In genomic region chr9:65152711-65153330, GRCm38 (mm10) we compare ENCODE assay signal across 13 mouse cellular contexts. TPM values are rescaled to one million over a fixed set of nuclear protein-coding genes. Genes with fewer than 3 reads are reported as not detected.
A peak's percentile ranks its signal among the peaks of the same experiment; 100 is the strongest.
DNase-seq lines count a peak whose midpoint lies in the region; ATAC-seq and TF ChIP-seq lines count a peak whose summit lies in the region.
"Had no signal": no experiment of that assay in that cellular context is flagged by ENCODE, and none has a peak within 500 bp of the region (broad histone marks: within the 10 kb centered on the region; RNA-seq: fewer than 3 reads in every experiment).

No protein-coding gene starts in this region.

- no peak for DNase-seq in neural tube, embryonic 11.5 days (ENCODE audit: low spot score)
- no peak for DNase-seq in neural tube, embryonic 10.5 days (ENCODE audit: extremely low spot score, low spot score)
- peak; percentile 56 for DNase-seq in forebrain, postnatal 0 days
- DNase-seq in limb, embryonic 14.5 days (ENCODE audit: low spot score): no peak
- DNase-seq in yolk sac, embryonic 10.5 days (ENCODE audit: low spot score): peak; percentile 32
- no peak for DNase-seq in kidney, postnatal 4 days
- DNase-seq in ovary, postnatal 36 days (ENCODE audit: low spot score): no peak
- DNase-seq: gastrocnemius, postnatal 25 days; lung, postnatal 10 days; spleen, adult 18-20 months; thymus, postnatal 36 days had no signal

- no peak overlapping the region for H3K4me3 ChIP-seq in neural tube, embryonic 11.5 days (ENCODE audit: low read depth, low read length)
- no peak overlapping the region for H3K4me3 ChIP-seq in forebrain, postnatal 0 days (ENCODE audit: low read depth, low read length)
- no peak overlapping the region for H3K4me3 ChIP-seq in limb, embryonic 14.5 days (replicated peaks; ENCODE audit: low read length)

- no peak for TF ChIP-seq CTCF in forebrain, postnatal 0 days (IDR thresholded peaks at IDR 0.05; ENCODE audit: low read depth)

- H3K9me3 ChIP-seq in neural tube, embryonic 11.5 days (ENCODE audit: control insufficient read depth, low read length): no peaks in the 10 kb centered on the region
- no peaks in the 10 kb centered on the region for H3K9me3 ChIP-seq in forebrain, postnatal 0 days (ENCODE audit: low read length)
- H3K9me3 ChIP-seq in limb, embryonic 14.5 days (ENCODE audit: control insufficient read depth, low read length): no peaks in the 10 kb centered on the region

- H3K4me1 ChIP-seq in neural tube, embryonic 11.5 days (ENCODE audit: control insufficient read depth, insufficient read depth, low read length): peaks cover 57% of the 10 kb centered on the region
- peaks cover 4% of the 10 kb centered on the region; the same call in 1 of the 2 replicates for H3K4me1 ChIP-seq in forebrain, postnatal 0 days (ENCODE audit: insufficient read depth)
- H3K4me1 ChIP-seq in limb, embryonic 14.5 days (ENCODE audit: control insufficient read depth, insufficient read depth, low read length): peaks cover 6% of the 10 kb centered on the region

- peak overlapping the region; percentile 20; the same call in 1 of the 2 replicates for H3K4me2 ChIP-seq in neural tube, embryonic 11.5 days (ENCODE audit: low read depth)
- no peak overlapping the region for H3K4me2 ChIP-seq in forebrain, postnatal 0 days (ENCODE audit: low read depth)
- no peak overlapping the region for H3K4me2 ChIP-seq in limb, embryonic 14.5 days (replicated peaks; ENCODE audit: low read depth, low read length, severe bottlenecking)

- peak overlapping the region; percentile 95 for H3K27ac ChIP-seq in neural tube, embryonic 11.5 days (ENCODE audit: low read depth, low read length)
- H3K27ac ChIP-seq in forebrain, postnatal 0 days (ENCODE audit: low read depth, low read length): peak overlapping the region; percentile 75
- H3K27ac ChIP-seq in limb, embryonic 14.5 days (replicated peaks; ENCODE audit: low read depth, low read length): 0 out of 2 replicates have a peak overlapping the region, but pooled peaks have one; percentile 13

- 30% methylated on average over 6 of the region's 6 CpGs for whole genome bisulfite sequencing in neural tube, embryonic 11.5 days
- 25% methylated on average over 6 of the region's 6 CpGs for WGBS in forebrain, postnatal 0 days
- WGBS in limb, embryonic 14.5 days: 51% methylated on average over 6 of the region's 6 CpGs

- peak; percentile 68 for ATAC-seq in neural tube, embryonic 11.5 days (ENCODE audit: insufficient read depth, low FRiP score, low TSS enrichment)
- ATAC-seq in forebrain, postnatal 0 days: peak; percentile 90
- no peak for ATAC-seq in limb, embryonic 14.5 days (ENCODE audit: low FRiP score, low read depth)

- no peak for TF ChIP-seq POLR2A in limb, embryonic 14.5 days (IDR thresholded peaks at IDR 0.05; ENCODE audit: borderline replicate concordance, extremely low read depth, insufficient read depth, insufficient read length)

- H3K9ac ChIP-seq in neural tube, embryonic 11.5 days (ENCODE audit: low read length): peak overlapping the region; percentile 60
- no peak overlapping the region for H3K9ac ChIP-seq in forebrain, postnatal 0 days
- H3K9ac ChIP-seq in limb, embryonic 14.5 days (ENCODE audit: low read depth, low read length, severe bottlenecking): peak overlapping the region; percentile 28; the same call in 1 of the 2 replicates

- H3K36me3 ChIP-seq in neural tube, embryonic 11.5 days (ENCODE audit: control insufficient read depth, insufficient read depth, low read length): peaks cover 4% of the 10 kb centered on the region; the same call in 1 of the 2 replicates
- H3K36me3 ChIP-seq in forebrain, postnatal 0 days (ENCODE audit: insufficient read depth): peaks cover 4% of the 10 kb centered on the region
- H3K36me3 ChIP-seq in limb, embryonic 14.5 days (ENCODE audit: control insufficient read depth, insufficient read depth, low read length): no peaks in the 10 kb centered on the region

- H3K27me3 ChIP-seq in neural tube, embryonic 11.5 days (ENCODE audit: control insufficient read depth, insufficient read depth, low read length): no peaks in the 10 kb centered on the region
- no peaks in the 10 kb centered on the region for H3K27me3 ChIP-seq in forebrain, postnatal 0 days (ENCODE audit: insufficient read depth, low read length)
- no peaks in the 10 kb centered on the region; the same call in 1 of the 2 replicates for H3K27me3 ChIP-seq in limb, embryonic 14.5 days (ENCODE audit: control insufficient read depth, insufficient read depth, low read length)

RNA-seq across cellular contexts. Expression of gene Igdcc3, which starts 11.8 kb away (rescaled TPM):
- polyA plus RNA-seq in neural tube, embryonic 11.5 days (2014; fragmentation: Nextera tagmentation; extraction: Ambion mirVana): 60.7 and 71.9 TPM in 2 replicates
- total RNA-seq in forebrain, postnatal 0 days (2014; rRNA removed): 2.7 and 3.0 TPM in 2 replicates
- 2.6 and 4.2 TPM in 2 replicates for polyA plus RNA-seq in forebrain, postnatal 0 days (2015; fragmentation: Nextera tagmentation; extraction: Ambion mirVana)
- polyA plus RNA-seq in limb, embryonic 14.5 days (2012; rRNA removed): 1.2 and 1.4 TPM in 2 replicates
- 1.0 and 1.1 TPM in 2 replicates for polyA plus RNA-seq in limb, embryonic 14.5 days (2014; fragmentation: Nextera tagmentation; extraction: Ambion mirVana)
- total RNA-seq: hematopoietic stem cell, adult 5-6 weeks had no signal

RNA-seq across cellular contexts. Expression of gene Parp16, which starts 42.3 kb away (rescaled TPM):
- polyA plus RNA-seq in neural tube, embryonic 11.5 days (2014; fragmentation: Nextera tagmentation; extraction: Ambion mirVana): 4.9 and 6.1 TPM in 2 replicates
- 6.1 and 6.3 TPM in 2 replicates for total RNA-seq in forebrain, postnatal 0 days (2014; rRNA removed)
- 4.2 and 6.7 TPM in 2 replicates for polyA plus RNA-seq in forebrain, postnatal 0 days (2015; fragmentation: Nextera tagmentation; extraction: Ambion mirVana)
- 7.6 and 8.3 TPM in 2 replicates for polyA plus RNA-seq in limb, embryonic 14.5 days (2012; rRNA removed)
- 6.5 and 7.6 TPM in 2 replicates for polyA plus RNA-seq in limb, embryonic 14.5 days (2014; fragmentation: Nextera tagmentation; extraction: Ambion mirVana)

RNA-seq across cellular contexts. Expression of gene Igdcc4, which starts 51.5 kb away (rescaled TPM):
- polyA plus RNA-seq in neural tube, embryonic 11.5 days (2014; fragmentation: Nextera tagmentation; extraction: Ambion mirVana): 12.3 and 14.1 TPM in 2 replicates
- total RNA-seq in forebrain, postnatal 0 days (2014; rRNA removed): 28.2 and 30.7 TPM in 2 replicates
- polyA plus RNA-seq in forebrain, postnatal 0 days (2015; fragmentation: Nextera tagmentation; extraction: Ambion mirVana): 6.4 and 9.6 TPM in 2 replicates
- polyA plus RNA-seq in limb, embryonic 14.5 days (2012; rRNA removed): 71.0 and 90.7 TPM in 2 replicates
- 47.5 and 48.5 TPM in 2 replicates for polyA plus RNA-seq in limb, embryonic 14.5 days (2014; fragmentation: Nextera tagmentation; extraction: Ambion mirVana)
- total RNA-seq: neutrophil, adult 5-6 weeks had no signal

Comparison
In these comparisons a context has a peak if more than half of its experiments do, and no peak if none do; other contexts are left out.
1. DNase-seq: peak in forebrain, postnatal 0 days (single experiment) and yolk sac, embryonic 10.5 days (single experiment); none in neural tube, embryonic 11.5 days (single experiment), neural tube, embryonic 10.5 days (single experiment), limb, embryonic 14.5 days (single experiment), kidney, postnatal 4 days (0 of 2) and ovary, postnatal 36 days (single experiment).
2. H3K27ac ChIP-seq: peak in every context shown above with its lines; median percentile 95 in neural tube, embryonic 11.5 days; 75 in forebrain, postnatal 0 days; 13 in limb, embryonic 14.5 days.
3. RNA of gene Igdcc3, which starts 11.8 kb away (polyA plus RNA-seq): 60.7 to 71.9 TPM in neural tube, embryonic 11.5 days; 2.6 to 4.2 TPM in forebrain, postnatal 0 days and 1.0 to 1.4 TPM in limb, embryonic 14.5 days; every median in the first group is over 10 times any median in the second.